Mouse (Mus musculus): ENCODE data around the gene Amz1. TPM values are rescaled to one million over a fixed set of nuclear protein-coding genes. Genes with fewer than 3 reads are reported as not detected.

Amz1 gene
- total RNA-seq, 1 experiment = 5.6 TPM

DNA sequence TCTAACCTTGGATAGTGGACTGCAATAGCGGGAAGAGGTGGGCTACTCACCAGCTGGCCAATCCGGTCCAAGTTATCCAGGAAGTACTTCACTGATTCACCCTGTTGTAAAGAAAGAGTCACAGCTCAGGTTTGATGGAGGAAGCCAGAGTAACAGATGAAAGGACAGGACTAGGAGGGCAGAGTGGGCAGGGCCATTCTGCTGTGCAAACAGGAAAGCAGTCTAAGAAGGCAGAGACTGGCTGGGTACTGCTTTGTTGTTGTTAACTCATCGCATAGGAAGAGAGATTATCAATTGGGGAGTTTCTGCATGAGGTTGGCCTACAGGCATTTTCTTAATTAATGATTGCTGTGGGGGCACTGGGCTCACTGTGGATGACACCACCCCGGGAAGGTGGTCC lies 38.6 kb downstream of the Amz1 start:
- Histone ChIP-seq H3K36me3 (ENCODE audit: control insufficient read depth, insufficient read depth, low read length, poor library complexity, severe bottlenecking) (peaks cover 30% of the 10 kb centered on the region), H3K9me3 (ENCODE audit: control insufficient read depth, insufficient read depth, low read depth, low read length) (no peaks in the 10 kb centered on the region), H3K9ac (ENCODE audit: insufficient read depth, low read depth, low read length, poor library complexity, severe bottlenecking) (no peak overlapping the region), H3K27ac (ENCODE audit: insufficient read depth, low read depth, low read length, poor library complexity, severe bottlenecking) (no peak overlapping the region), H3K4me3 (ENCODE audit: insufficient read depth in 1 of 2, low read depth in 1 of 2, low read length in 2 of 2, poor library complexity in 1 of 2, severe bottlenecking in 1 of 2) (no peak overlapping the region), H3K4me1 (ENCODE audit: control insufficient read depth in 2 of 2, insufficient read depth in 2 of 2, low read length in 2 of 2, poor library complexity in 1 of 2) (peaks cover 0 to 3% of the 10 kb centered on the region in 2 experiments; a peak in 1 of 4 replicates)
- DNase-seq (ENCODE audit: low read depth, low spot score) = no peak
- no peak for TF ChIP-seq ZNF384 (IDR thresholded peaks at IDR 0.05; ENCODE audit: low read depth, low read length)
- no peak for TF ChIP-seq HCFC1 (IDR thresholded peaks at IDR 0.05; ENCODE audit: borderline replicate concordance, insufficient read depth, low read length)
- TF ChIP-seq MAFK (IDR thresholded peaks at IDR 0.05; ENCODE audit: insufficient read depth, low read depth, low read length) = no peak
- TF ChIP-seq CHD2 (IDR thresholded peaks at IDR 0.05; ENCODE audit: low read depth, low read length) = no peak
- TF ChIP-seq ZC3H11A (IDR thresholded peaks at IDR 0.05; ENCODE audit: borderline replicate concordance, low read depth, low read length) = no peak
- in situ Hi-C loops (cut with MboI; ENCODE audit: low sequenced_read_pairs in 2 of 2, unreplicated experiment in 2 of 2) = no loop called here

DNA sequence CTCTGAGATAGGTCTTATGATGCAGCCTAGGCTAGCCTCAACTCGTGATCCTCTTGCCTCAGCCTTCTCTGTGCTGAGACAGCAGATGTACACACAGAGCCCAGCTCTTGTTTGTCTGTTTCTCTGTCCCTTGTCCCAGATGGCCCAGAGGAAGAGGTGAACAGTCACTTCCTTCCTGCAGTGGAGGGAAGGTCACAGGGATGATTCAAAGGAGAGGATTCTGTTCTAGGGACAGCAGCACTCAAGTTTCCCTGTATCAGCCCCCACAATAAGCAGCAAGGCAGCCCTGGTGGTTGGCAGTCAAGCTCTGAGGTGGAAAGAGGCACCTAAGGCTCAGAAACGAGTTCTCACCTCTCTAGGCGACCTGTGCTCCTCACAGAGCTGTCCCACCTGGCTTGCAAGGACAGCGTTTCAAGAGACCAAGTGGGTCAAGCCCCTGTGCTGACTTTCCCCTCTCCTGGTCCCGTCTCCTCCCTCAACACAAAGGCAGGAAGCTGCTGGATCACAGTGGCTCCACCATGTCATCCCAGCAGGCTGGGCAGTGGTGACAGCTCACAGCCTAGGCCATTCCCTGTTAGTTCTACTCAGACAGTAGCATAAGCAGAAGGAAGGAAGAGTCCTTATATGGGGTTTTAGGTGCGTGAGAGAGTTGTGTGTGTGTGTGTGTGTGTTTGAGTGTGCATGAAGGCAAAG lies 41.1 kb downstream of the Amz1 start:
- TF ChIP-seq ZNF384 (IDR thresholded peaks at IDR 0.05; ENCODE audit: low read depth, low read length) = no peak
- in situ Hi-C loops (cut with MboI; ENCODE audit: low sequenced_read_pairs in 2 of 2, unreplicated experiment in 2 of 2) = no loop called here
- no peak overlapping the region for H3K4me3 ChIP-seq (ENCODE audit: insufficient read depth in 1 of 2, low read depth in 1 of 2, low read length in 2 of 2, poor library complexity in 1 of 2, severe bottlenecking in 1 of 2)

GRCm38 (mm10) chr5:140766566-140766965 lies 42.6 kb downstream of the Amz1 start:
- Histone ChIP-seq H3K9me3 (ENCODE audit: control insufficient read depth, insufficient read depth, low read depth, low read length) (no peaks in the 10 kb centered on the region), H3K4me3 (ENCODE audit: insufficient read depth in 1 of 2, low read depth in 1 of 2, low read length in 2 of 2, poor library complexity in 1 of 2, severe bottlenecking in 1 of 2) (no peak overlapping the region), H3K9ac (ENCODE audit: insufficient read depth, low read depth, low read length, poor library complexity, severe bottlenecking) (no peak overlapping the region), H3K27ac (ENCODE audit: insufficient read depth, low read depth, low read length, poor library complexity, severe bottlenecking) (no peak overlapping the region), H3K36me3 (ENCODE audit: control insufficient read depth, insufficient read depth, low read length, poor library complexity, severe bottlenecking) (peaks cover 6% of the 10 kb centered on the region; the same call in 1 of the 2 replicates), H3K4me1 (ENCODE audit: control insufficient read depth in 2 of 2, insufficient read depth in 2 of 2, low read length in 2 of 2, poor library complexity in 1 of 2) (peaks cover 0 to 2% of the 10 kb centered on the region in 2 experiments; a peak in 1 of 4 replicates)
- TF ChIP-seq ZC3H11A (IDR thresholded peaks at IDR 0.05; ENCODE audit: borderline replicate concordance, low read depth, low read length) (no peak), HCFC1 (IDR thresholded peaks at IDR 0.05; ENCODE audit: borderline replicate concordance, insufficient read depth, low read length) (no peak), MAFK (IDR thresholded peaks at IDR 0.05; ENCODE audit: insufficient read depth, low read depth, low read length) (no peak), CHD2 (IDR thresholded peaks at IDR 0.05; ENCODE audit: low read depth, low read length) (no peak), ZNF384 (IDR thresholded peaks at IDR 0.05; ENCODE audit: low read depth, low read length) (no peak)
- in situ Hi-C loops (cut with MboI; ENCODE audit: low sequenced_read_pairs in 2 of 2, unreplicated experiment in 2 of 2) = no loop called here
- no peak for DNase-seq (ENCODE audit: low read depth, low spot score)

More for the DNA sequence above, 41.1 kb downstream of the Amz1 start:
- Histone ChIP-seq H3K27ac (ENCODE audit: insufficient read depth, low read depth, low read length, poor library complexity, severe bottlenecking) (no peak overlapping the region; the same call in 1 of the 2 replicates), H3K9ac (ENCODE audit: insufficient read depth, low read depth, low read length, poor library complexity, severe bottlenecking) (no peak overlapping the region), H3K4me1 (ENCODE audit: control insufficient read depth in 2 of 2, insufficient read depth in 2 of 2, low read length in 2 of 2, poor library complexity in 1 of 2) (peaks cover 0 to 3% of the 10 kb centered on the region in 2 experiments; a peak in 1 of 4 replicates), H3K9me3 (ENCODE audit: control insufficient read depth, insufficient read depth, low read depth, low read length) (no peaks in the 10 kb centered on the region), H3K36me3 (ENCODE audit: control insufficient read depth, insufficient read depth, low read length, poor library complexity, severe bottlenecking) (peaks cover 14% of the 10 kb centered on the region)
- DNase-seq (ENCODE audit: low read depth, low spot score) = no peak

- peaks cover 6% of the 10 kb centered on the region; the same call in 1 of the 2 replicates for H3K36me3 ChIP-seq (ENCODE audit: control insufficient read depth, insufficient read depth, low read length, poor library complexity, severe bottlenecking)
- TF ChIP-seq CHD2 (IDR thresholded peaks at IDR 0.05; ENCODE audit: low read depth, low read length) (no peak), ZC3H11A (IDR thresholded peaks at IDR 0.05; ENCODE audit: borderline replicate concordance, low read depth, low read length) (no peak), HCFC1 (IDR thresholded peaks at IDR 0.05; ENCODE audit: borderline replicate concordance, insufficient read depth, low read length) (no peak)
- DNase-seq (ENCODE audit: low read depth, low spot score) = no peak
- no peak overlapping the region for H3K27ac ChIP-seq (ENCODE audit: insufficient read depth, low read depth, low read length, poor library complexity, severe bottlenecking)
- no peaks in the 10 kb centered on the region for H3K4me1 ChIP-seq (ENCODE audit: control insufficient read depth in 2 of 2, insufficient read depth in 2 of 2, low read length in 2 of 2, poor library complexity in 1 of 2)
- in situ Hi-C loops (cut with MboI; ENCODE audit: low sequenced_read_pairs in 2 of 2, unreplicated experiment in 2 of 2) = no loop called here
- no peak overlapping the region for H3K4me3 ChIP-seq (ENCODE audit: insufficient read depth in 1 of 2, low read depth in 1 of 2, low read length in 2 of 2, poor library complexity in 1 of 2, severe bottlenecking in 1 of 2)
- H3K9ac ChIP-seq (ENCODE audit: insufficient read depth, low read depth, low read length, poor library complexity, severe bottlenecking) = peak overlapping the region; percentile 13; the same call in 1 of the 2 replicates
- no peaks in the 10 kb centered on the region for H3K9me3 ChIP-seq (ENCODE audit: control insufficient read depth, insufficient read depth, low read depth, low read length)
Measured at GRCm38 (mm10) chr5:140767704-140768141, 43.8 kb downstream of the Amz1 start.

DNA sequence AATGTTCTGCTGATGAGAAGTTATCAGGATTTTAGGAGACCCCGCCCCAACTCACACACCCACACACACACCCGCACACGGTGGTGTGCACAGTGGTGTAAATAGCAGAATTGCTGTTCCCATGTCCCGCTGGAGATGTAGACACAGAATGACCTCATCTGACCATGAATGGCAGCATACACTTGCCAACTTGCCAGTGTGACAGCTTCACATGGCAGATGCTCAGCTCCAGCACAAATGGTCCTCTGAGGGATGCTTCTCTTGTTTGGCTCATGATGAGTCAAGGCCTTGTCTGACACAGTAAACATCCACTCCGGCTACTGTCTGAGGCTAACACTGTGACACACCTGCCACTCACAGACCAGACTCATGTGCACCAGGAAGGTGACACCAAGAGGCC lies 44.4 kb downstream of the Amz1 start:
- TF ChIP-seq ZC3H11A (IDR thresholded peaks at IDR 0.05; ENCODE audit: borderline replicate concordance, low read depth, low read length) (no peak), CHD2 (IDR thresholded peaks at IDR 0.05; ENCODE audit: low read depth, low read length) (no peak), MAFK (IDR thresholded peaks at IDR 0.05; ENCODE audit: insufficient read depth, low read depth, low read length) (no peak), ZNF384 (IDR thresholded peaks at IDR 0.05; ENCODE audit: low read depth, low read length) (no peak), HCFC1 (IDR thresholded peaks at IDR 0.05; ENCODE audit: borderline replicate concordance, insufficient read depth, low read length) (no peak)
- in situ Hi-C loops (cut with MboI; ENCODE audit: low sequenced_read_pairs in 2 of 2, unreplicated experiment in 2 of 2) = no loop called here
- H3K36me3 ChIP-seq (ENCODE audit: control insufficient read depth, insufficient read depth, low read length, poor library complexity, severe bottlenecking) = peaks cover 4% of the 10 kb centered on the region; the same call in 1 of the 2 replicates
- H3K27ac ChIP-seq (ENCODE audit: insufficient read depth, low read depth, low read length, poor library complexity, severe bottlenecking) = no peak overlapping the region
- no peaks in the 10 kb centered on the region for H3K9me3 ChIP-seq (ENCODE audit: control insufficient read depth, insufficient read depth, low read depth, low read length)
- no peak overlapping the region for H3K9ac ChIP-seq (ENCODE audit: insufficient read depth, low read depth, low read length, poor library complexity, severe bottlenecking)
- H3K4me1 ChIP-seq (ENCODE audit: control insufficient read depth in 2 of 2, insufficient read depth in 2 of 2, low read length in 2 of 2, poor library complexity in 1 of 2) = no peaks in the 10 kb centered on the region
- H3K4me3 ChIP-seq (ENCODE audit: insufficient read depth in 1 of 2, low read depth in 1 of 2, low read length in 2 of 2, poor library complexity in 1 of 2, severe bottlenecking in 1 of 2) = no peak overlapping the region
- no peak for DNase-seq (ENCODE audit: low read depth, low spot score)

Measured in ES-E14 (cell line).